ENCODE assay signal across 12 mouse cellular contexts in the genomic region with DNA sequence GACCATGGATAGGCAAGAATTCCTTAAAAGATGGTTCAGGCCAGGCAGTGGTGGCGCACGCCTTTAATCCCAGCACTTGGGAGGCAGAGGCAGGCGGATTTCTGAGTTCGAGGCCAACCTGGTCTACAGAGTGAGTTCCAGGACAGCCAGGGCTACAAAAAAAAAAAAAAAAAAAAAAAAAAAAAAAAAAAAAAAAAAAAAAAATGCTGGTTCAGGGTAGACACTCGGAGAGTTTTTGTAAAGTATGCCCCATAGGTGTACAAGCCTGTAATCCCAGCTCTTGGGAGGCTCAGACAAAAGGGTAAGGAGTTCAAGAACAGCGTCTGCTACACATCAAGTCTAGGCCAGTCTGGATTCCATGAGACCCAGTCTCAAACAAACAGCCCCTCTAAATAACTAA. TPM values are rescaled to one million over a fixed set of nuclear protein-coding genes. Genes with fewer than 3 reads are reported as not detected.
"Had no signal": no experiment of that assay in that cellular context is flagged by ENCODE, and none has a peak within 500 bp of the region (broad histone marks: within the 10 kb centered on the region; RNA-seq: fewer than 3 reads in every experiment).

No protein-coding gene starts in this region.

RNA-seq across cellular contexts. Expression of gene 9530003J23Rik, which starts 29.7 kb away (rescaled TPM):
- total RNA-seq: neutrophil, adult 5-6 weeks had no signal
- polyA plus RNA-seq: neural tube, embryonic 14.5 days; neural tube, embryonic 15.5 days; small intestine, adult 2 months; spleen, adult 2 months; stomach, embryonic 14.5 days; stomach, embryonic 15.5 days; stomach, embryonic 16.5 days; stomach, postnatal 0 days; thymus, adult 2 months; thymus, postnatal 0 days; urinary bladder, adult 2 months had no signal
